Mouse (Mus musculus): ENCODE measurements around the gene Depdc1b. TPM values are rescaled to one million over a fixed set of nuclear protein-coding genes. Genes with fewer than 3 reads are reported as not detected.

Depdc1b gene
- polyA plus RNA-seq, 1 experiment from 2014 or later = 5.6 TPM

DNA sequence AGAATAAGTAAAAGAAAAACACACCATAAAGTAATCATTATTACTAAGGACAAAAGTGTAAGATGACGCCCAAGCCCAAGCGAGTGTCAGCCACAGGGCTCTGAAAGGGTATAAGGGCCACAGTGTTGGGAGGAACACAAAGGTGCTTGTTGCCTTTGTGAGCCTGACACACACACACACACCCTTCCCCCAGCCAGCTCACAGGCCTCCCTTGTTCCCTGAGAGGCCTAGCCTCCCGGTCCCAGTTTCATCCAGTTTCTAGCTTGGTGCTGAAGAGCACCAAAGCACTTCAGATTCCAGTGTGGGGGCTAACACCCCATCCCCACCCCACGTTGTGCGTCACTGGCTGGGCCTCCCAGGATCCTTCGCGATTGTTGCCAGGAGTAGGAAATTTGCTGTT lies 14.7 kb upstream of the Depdc1b start:
- ATAC-seq (ENCODE audit: low read depth) (no peak), DNase-seq (ENCODE audit: low spot score) (peak; percentile 35)
- Histone ChIP-seq H3K9me3 (ENCODE audit: control insufficient read depth, low read length) (no peaks in the 10 kb centered on the region), H3K4me1 (ENCODE audit: control insufficient read depth, insufficient read depth, low read length) (peaks cover 7% of the 10 kb centered on the region; the same call in 1 of the 2 replicates), H3K36me3 (ENCODE audit: control insufficient read depth, insufficient read depth, low read length) (no peaks in the 10 kb centered on the region), H3K4me2 (ENCODE audit: low read depth, low read length) (no peak overlapping the region), H3K27ac (replicated peaks; ENCODE audit: low read depth, low read length) (peak overlapping the region; percentile 0; the same call in 1 of the 2 replicates), H3K27me3 (replicated peaks; ENCODE audit: control insufficient read depth, insufficient read depth, low read length) (no peaks in the 10 kb centered on the region), H3K4me3 (ENCODE audit: low read depth, low read length) (no peak overlapping the region), H3K9ac (ENCODE audit: low read depth, low read length) (no peak overlapping the region)
- WGBS = 29% methylated on average over 7 of the region's 7 CpGs

DNA sequence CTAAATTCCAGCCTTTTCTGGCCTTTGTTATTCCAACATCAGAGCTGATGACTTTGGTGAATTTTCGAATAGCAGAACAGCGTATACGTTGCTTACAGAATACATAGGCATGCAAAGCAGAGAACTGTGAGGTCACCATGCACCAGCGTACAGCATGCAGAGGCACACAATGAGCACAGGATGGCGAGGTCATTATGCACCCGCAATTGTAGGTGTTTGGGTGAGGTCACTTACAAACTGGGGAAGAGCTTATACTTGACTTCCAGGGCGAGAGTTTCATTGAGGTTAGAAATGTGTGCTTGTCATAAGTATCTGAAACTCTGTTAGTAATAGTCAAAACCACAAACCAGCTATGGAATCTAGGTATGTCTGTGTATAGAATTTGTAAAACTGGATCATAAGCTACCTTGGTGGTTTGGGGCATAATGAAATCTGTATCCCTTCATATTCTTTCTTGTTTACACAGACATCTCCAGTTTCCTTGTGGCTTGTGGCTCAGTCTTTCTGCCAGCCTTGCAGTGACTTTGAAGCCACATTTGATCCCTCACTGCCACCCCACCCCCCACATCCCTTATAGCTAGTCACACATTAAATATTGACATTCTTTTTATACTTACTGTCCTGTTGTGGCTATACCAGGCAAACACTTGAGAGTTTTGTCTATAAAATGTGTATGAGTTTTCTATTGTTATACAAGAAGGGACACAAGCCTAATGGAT lies 13.0 kb upstream of the Depdc1b start:
- ATAC-seq (ENCODE audit: low read depth) (peak; percentile 9; the same call in 1 of the 2 replicates), DNase-seq (ENCODE audit: low spot score) (peak; percentile 34)
- Histone ChIP-seq H3K27ac (replicated peaks; ENCODE audit: low read depth, low read length) (no peak overlapping the region), H3K4me2 (ENCODE audit: low read depth, low read length) (no peak overlapping the region), H3K9ac (ENCODE audit: low read depth, low read length) (no peak overlapping the region), H3K27me3 (replicated peaks; ENCODE audit: control insufficient read depth, insufficient read depth, low read length) (no peaks in the 10 kb centered on the region), H3K36me3 (ENCODE audit: control insufficient read depth, insufficient read depth, low read length) (no peaks in the 10 kb centered on the region), H3K9me3 (ENCODE audit: control insufficient read depth, low read length) (no peaks in the 10 kb centered on the region), H3K4me1 (ENCODE audit: control insufficient read depth, insufficient read depth, low read length) (peaks cover 3% of the 10 kb centered on the region; the same call in 1 of the 2 replicates), H3K4me3 (ENCODE audit: low read depth, low read length) (no peak overlapping the region)
- WGBS = 63% methylated on average over 7 of the region's 7 CpGs

GRCm38 (mm10) chr13:108303841-108304240 lies 12.3 kb upstream of the Depdc1b start:
- Histone ChIP-seq H3K4me2 (ENCODE audit: low read depth, low read length) (no peak overlapping the region), H3K4me1 (ENCODE audit: control insufficient read depth, insufficient read depth, low read length) (peaks cover 3% of the 10 kb centered on the region; the same call in 1 of the 2 replicates), H3K27ac (replicated peaks; ENCODE audit: low read depth, low read length) (no peak overlapping the region), H3K27me3 (replicated peaks; ENCODE audit: control insufficient read depth, insufficient read depth, low read length) (no peaks in the 10 kb centered on the region), H3K4me3 (ENCODE audit: low read depth, low read length) (no peak overlapping the region), H3K9ac (ENCODE audit: low read depth, low read length) (no peak overlapping the region), H3K36me3 (ENCODE audit: control insufficient read depth, insufficient read depth, low read length) (no peaks in the 10 kb centered on the region), H3K9me3 (ENCODE audit: control insufficient read depth, low read length) (no peaks in the 10 kb centered on the region)
- WGBS = 63% methylated on average over 1 of the region's 1 CpGs
- no peak for DNase-seq (ENCODE audit: low spot score)
- ATAC-seq (ENCODE audit: low read depth) = no peak

- H3K4me1 ChIP-seq (ENCODE audit: control insufficient read depth, insufficient read depth, low read length) = peaks cover 3% of the 10 kb centered on the region; the same call in 1 of the 2 replicates
- H3K27me3 ChIP-seq (replicated peaks; ENCODE audit: control insufficient read depth, insufficient read depth, low read length) = no peaks in the 10 kb centered on the region
- no peak overlapping the region for H3K9ac ChIP-seq (ENCODE audit: low read depth, low read length)
- H3K27ac ChIP-seq (replicated peaks; ENCODE audit: low read depth, low read length) = no peak overlapping the region
- no peak overlapping the region for H3K4me2 ChIP-seq (ENCODE audit: low read depth, low read length)
- no peak for ATAC-seq (ENCODE audit: low read depth)
- no peak overlapping the region for H3K4me3 ChIP-seq (ENCODE audit: low read depth, low read length)
- WGBS = 67% methylated on average over 1 of the region's 2 CpGs
- DNase-seq (ENCODE audit: low spot score) = no peak
- H3K9me3 ChIP-seq (ENCODE audit: control insufficient read depth, low read length) = no peaks in the 10 kb centered on the region
- no peaks in the 10 kb centered on the region for H3K36me3 ChIP-seq (ENCODE audit: control insufficient read depth, insufficient read depth, low read length)
These were observed 11.5 kb upstream of the Depdc1b start for GRCm38 (mm10) chr13:108304680-108305079.

- no peak overlapping the region for H3K27ac ChIP-seq (replicated peaks; ENCODE audit: low read depth, low read length)
- peak overlapping the region; percentile 74 for H3K9ac ChIP-seq (ENCODE audit: low read depth, low read length)
- no peaks in the 10 kb centered on the region for H3K36me3 ChIP-seq (ENCODE audit: control insufficient read depth, insufficient read depth, low read length)
- WGBS = under 1% methylated on average over 30 of the region's 32 CpGs
- DNase-seq (ENCODE audit: low spot score) = peak; percentile 24
- ATAC-seq (ENCODE audit: low read depth) = peak; percentile 44
- no peaks in the 10 kb centered on the region for H3K9me3 ChIP-seq (ENCODE audit: control insufficient read depth, low read length)
- H3K27me3 ChIP-seq (replicated peaks; ENCODE audit: control insufficient read depth, insufficient read depth, low read length) = no peaks in the 10 kb centered on the region
- H3K4me1 ChIP-seq (ENCODE audit: control insufficient read depth, insufficient read depth, low read length) = peaks cover 13% of the 10 kb centered on the region; the same call in 1 of the 2 replicates
- peak overlapping the region; percentile 74 for H3K4me3 ChIP-seq (ENCODE audit: low read depth, low read length)
- peak overlapping the region; percentile 96 for H3K4me2 ChIP-seq (ENCODE audit: low read depth, low read length)
These were observed 363 bp downstream of the Depdc1b start for GRCm38 (mm10) chr13:108316487-108316903.

- H3K36me3 ChIP-seq (ENCODE audit: control insufficient read depth, insufficient read depth, low read length) = no peaks in the 10 kb centered on the region
- no peak for ATAC-seq (ENCODE audit: low read depth)
- H3K27ac ChIP-seq (replicated peaks; ENCODE audit: low read depth, low read length) = no peak overlapping the region
- H3K4me1 ChIP-seq (ENCODE audit: control insufficient read depth, insufficient read depth, low read length) = peaks cover 13% of the 10 kb centered on the region; the same call in 1 of the 2 replicates
- WGBS = 90% methylated on average over 2 of the region's 2 CpGs
- no peak for DNase-seq (ENCODE audit: low spot score)
- peak overlapping the region; percentile 96 for H3K4me2 ChIP-seq (ENCODE audit: low read depth, low read length)
- H3K4me3 ChIP-seq (ENCODE audit: low read depth, low read length) = peak overlapping the region; percentile 74; the same call in 1 of the 2 replicates
- H3K9me3 ChIP-seq (ENCODE audit: control insufficient read depth, low read length) = no peaks in the 10 kb centered on the region
- H3K9ac ChIP-seq (ENCODE audit: low read depth, low read length) = no peak overlapping the region
- H3K27me3 ChIP-seq (replicated peaks; ENCODE audit: control insufficient read depth, insufficient read depth, low read length) = no peaks in the 10 kb centered on the region
These were observed 1.3 kb downstream of the Depdc1b start for GRCm38 (mm10) chr13:108317414-108317813.

DNA sequence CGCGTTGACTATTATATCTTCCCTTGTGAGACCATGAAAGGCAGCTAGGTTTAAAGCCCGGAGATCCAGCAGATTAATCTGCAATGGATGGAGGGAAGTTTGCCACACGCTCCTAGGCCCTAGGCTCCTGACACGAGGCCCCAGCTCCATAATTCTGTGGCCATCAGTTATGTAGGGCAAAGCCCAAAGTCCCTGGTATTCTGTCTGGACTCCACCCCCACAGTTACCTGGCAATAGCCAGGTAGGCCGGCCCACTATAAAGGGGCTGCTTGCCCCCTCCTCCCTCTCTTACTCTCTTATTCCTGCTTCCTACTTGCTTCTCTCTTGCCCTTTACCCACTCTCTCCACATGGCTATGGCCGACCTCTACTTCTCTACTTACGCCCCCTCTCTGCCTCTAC lies 2.9 kb downstream of the Depdc1b start:
- Histone ChIP-seq H3K9me3 (ENCODE audit: control insufficient read depth, low read length) (no peaks in the 10 kb centered on the region), H3K27ac (replicated peaks; ENCODE audit: low read depth, low read length) (no peak overlapping the region), H3K4me1 (ENCODE audit: control insufficient read depth, insufficient read depth, low read length) (peaks cover 13% of the 10 kb centered on the region; the same call in 1 of the 2 replicates), H3K27me3 (replicated peaks; ENCODE audit: control insufficient read depth, insufficient read depth, low read length) (no peaks in the 10 kb centered on the region), H3K9ac (ENCODE audit: low read depth, low read length) (no peak overlapping the region), H3K4me3 (ENCODE audit: low read depth, low read length) (no peak overlapping the region), H3K36me3 (ENCODE audit: control insufficient read depth, insufficient read depth, low read length) (no peaks in the 10 kb centered on the region), H3K4me2 (ENCODE audit: low read depth, low read length) (no peak overlapping the region)
- 93% methylated on average over 8 of the region's 8 CpGs for WGBS
- ATAC-seq (ENCODE audit: low read depth) = no peak
- DNase-seq (ENCODE audit: low spot score) = no peak

DNA sequence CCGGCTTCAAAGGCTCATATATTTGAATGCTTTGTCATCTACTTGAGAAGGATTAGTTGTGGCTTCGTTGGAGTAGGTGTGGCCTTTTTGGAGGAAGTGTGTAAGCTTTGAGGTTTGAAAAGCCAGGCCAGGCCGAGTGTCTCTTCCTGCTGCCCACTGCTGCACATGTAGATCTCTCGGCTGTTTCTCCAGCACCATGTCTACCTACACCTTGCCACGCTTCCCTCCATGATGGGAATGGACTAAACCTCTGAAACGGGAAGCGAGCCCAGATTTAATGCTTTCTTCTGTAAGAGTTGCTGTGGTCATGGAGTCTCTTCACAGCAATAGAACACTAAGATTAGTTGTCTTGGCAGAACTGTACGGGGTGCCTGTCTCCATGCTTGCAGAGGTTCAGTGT lies 4.1 kb downstream of the Depdc1b start:
- Histone ChIP-seq H3K36me3 (ENCODE audit: control insufficient read depth, insufficient read depth, low read length) (no peaks in the 10 kb centered on the region), H3K27me3 (replicated peaks; ENCODE audit: control insufficient read depth, insufficient read depth, low read length) (no peaks in the 10 kb centered on the region), H3K9me3 (ENCODE audit: control insufficient read depth, low read length) (no peaks in the 10 kb centered on the region), H3K9ac (ENCODE audit: low read depth, low read length) (no peak overlapping the region), H3K4me3 (ENCODE audit: low read depth, low read length) (no peak overlapping the region), H3K4me1 (ENCODE audit: control insufficient read depth, insufficient read depth, low read length) (peaks cover 13% of the 10 kb centered on the region; the same call in 1 of the 2 replicates), H3K4me2 (ENCODE audit: low read depth, low read length) (no peak overlapping the region), H3K27ac (replicated peaks; ENCODE audit: low read depth, low read length) (no peak overlapping the region)
- 88% methylated on average over 8 of the region's 8 CpGs for WGBS
- no peak for ATAC-seq (ENCODE audit: low read depth)
- no peak for DNase-seq (ENCODE audit: low spot score)

GRCm38 (mm10) chr13:108322466-108322865 lies 6.3 kb downstream of the Depdc1b start:
- Histone ChIP-seq H3K9ac (ENCODE audit: low read depth, low read length) (no peak overlapping the region), H3K27me3 (replicated peaks; ENCODE audit: control insufficient read depth, insufficient read depth, low read length) (no peaks in the 10 kb centered on the region), H3K36me3 (ENCODE audit: control insufficient read depth, insufficient read depth, low read length) (no peaks in the 10 kb centered on the region), H3K27ac (replicated peaks; ENCODE audit: low read depth, low read length) (no peak overlapping the region), H3K4me1 (ENCODE audit: control insufficient read depth, insufficient read depth, low read length) (no peaks in the 10 kb centered on the region), H3K4me3 (ENCODE audit: low read depth, low read length) (no peak overlapping the region), H3K9me3 (ENCODE audit: control insufficient read depth, low read length) (no peaks in the 10 kb centered on the region), H3K4me2 (ENCODE audit: low read depth, low read length) (no peak overlapping the region)
- 98% methylated on average over 2 of the region's 2 CpGs for WGBS
- DNase-seq (ENCODE audit: low spot score) = no peak
- ATAC-seq (ENCODE audit: low read depth) = no peak

Measured in embryonic facial prominence, embryonic 14.5 days (tissue).